Mouse (Mus musculus) layer of hippocampus, adult 6 months (tissue): ENCODE results near the gene Sult6b1. TPM values are rescaled to one million over a fixed set of nuclear protein-coding genes. Genes with fewer than 3 reads are reported as not detected.

Source experiments
- long read RNA-seq, 2 experiments: library from polyadenylated mRNA; unstranded; transcript quantifications; one replicate each; pipeline ENCODE4 v2.0.0; 2019 to 2020
- polyA plus RNA-seq: library from polyadenylated mRNA; unstranded; fragments of <200 nt; fragmentation: Nextera tagmentation; gene quantifications from 2 replicates; pipeline ENCODE4 v1.2.3, GENCODE M21; 2021

Gene Sult6b1
- polyA plus RNA-seq: 0.23 TPM in 1 of 2 replicates, not detected in the other
- long read RNA-seq, experiment 1, partial matches to known transcripts: 0 of 1 reads
- long read RNA-seq, experiment 1, other reads (novel, unspliced or antisense): 1 of 1 reads
- long read RNA-seq, experiment 2, partial matches to known transcripts: 0 of 1 reads
- long read RNA-seq, experiment 2, other reads (novel, unspliced or antisense): 1 of 1 reads

DNA sequence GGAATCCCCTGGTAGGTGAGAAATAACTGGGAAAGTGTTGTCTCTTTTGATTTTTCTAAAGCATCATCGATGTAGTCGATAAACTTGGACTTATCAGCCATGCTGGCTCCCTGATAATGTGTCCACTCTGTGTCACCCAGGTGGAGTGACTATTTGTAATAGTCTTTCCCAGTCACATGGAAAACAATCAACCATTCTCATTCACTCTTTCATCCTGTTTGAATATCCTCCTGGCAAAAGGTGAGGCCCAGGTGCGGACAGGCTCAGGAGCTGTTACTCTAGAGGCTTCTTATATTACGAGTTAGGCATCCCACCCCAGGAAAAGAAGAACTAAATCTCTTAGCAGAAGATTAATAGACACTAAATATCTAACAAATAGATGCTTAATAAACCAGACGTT is at the start of gene Sult6b1:
Sult6b1 (minus strand) TSS at position 101 of the 400 bp plus-strand sequence.

DNA sequence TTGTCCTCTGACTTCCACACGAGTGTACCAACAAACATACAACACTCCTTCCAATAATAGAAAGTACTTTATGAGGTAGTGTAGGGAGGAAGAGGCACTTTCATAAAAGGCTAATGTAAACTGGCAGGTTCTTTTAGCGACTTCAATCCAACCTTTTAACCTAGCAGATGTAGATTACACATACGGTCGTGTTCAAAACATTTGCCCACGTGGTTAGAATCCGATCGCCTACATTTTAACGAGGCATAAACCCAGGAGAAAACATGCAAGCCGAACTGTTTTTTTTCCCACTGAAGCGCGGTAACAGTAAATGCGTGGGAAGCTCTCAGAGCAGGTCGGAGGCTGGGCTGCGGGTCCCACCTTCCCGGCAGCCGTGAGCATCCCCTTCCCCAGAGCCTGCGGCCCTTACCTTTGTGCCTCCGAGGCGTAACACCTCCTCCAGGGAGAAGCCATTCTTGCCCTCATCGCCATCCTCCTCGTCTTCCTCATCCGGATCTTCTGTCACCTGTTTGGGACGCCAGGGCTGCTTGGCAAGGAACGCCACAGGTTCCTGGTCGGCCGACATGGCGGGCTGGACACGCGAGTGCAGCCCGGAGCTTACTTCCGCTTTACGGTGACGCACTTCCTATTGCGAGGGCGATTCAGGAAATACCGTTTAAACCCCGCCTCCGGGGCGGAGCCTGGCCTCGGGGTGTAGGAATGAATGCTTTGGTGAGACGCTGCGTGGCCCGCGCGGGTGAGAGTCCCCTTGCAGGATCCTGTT is 29.9 kb upstream of the Sult6b1 start, which contains the start of the genes Cebpz and Ndufaf7:
Cebpz (minus strand) TSS at position 601 of the 763 bp plus-strand sequence.
Ndufaf7 (plus strand) TSS at position 671 of the 763 bp plus-strand sequence.

DNA sequence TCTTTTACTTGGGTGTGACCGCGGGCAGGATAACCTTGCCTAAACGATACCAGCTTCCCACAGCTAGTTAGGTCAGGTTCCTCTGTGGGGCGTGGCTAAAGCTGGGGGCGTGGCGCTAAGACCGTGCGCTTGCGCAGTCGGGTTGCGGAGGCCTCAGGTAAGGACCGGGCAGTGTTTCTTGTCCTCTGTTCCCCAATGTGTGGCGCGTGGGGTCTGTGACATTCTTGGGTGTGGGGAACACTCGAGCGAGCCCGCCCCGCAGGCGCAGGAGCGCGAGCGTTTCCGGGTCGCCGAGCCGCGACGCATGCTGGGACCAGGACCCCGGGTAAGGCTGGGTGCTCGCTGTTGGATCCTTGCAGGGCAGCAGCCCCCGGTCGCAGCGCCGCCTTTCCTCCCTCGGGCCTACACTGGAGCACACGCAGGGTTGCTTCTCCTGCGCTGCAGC is 9.6 kb upstream of the Sult6b1 start, which contains the start of gene Cebpzos:
Cebpzos (plus strand) TSS at position 132 of the 445 bp plus-strand sequence.

DNA sequence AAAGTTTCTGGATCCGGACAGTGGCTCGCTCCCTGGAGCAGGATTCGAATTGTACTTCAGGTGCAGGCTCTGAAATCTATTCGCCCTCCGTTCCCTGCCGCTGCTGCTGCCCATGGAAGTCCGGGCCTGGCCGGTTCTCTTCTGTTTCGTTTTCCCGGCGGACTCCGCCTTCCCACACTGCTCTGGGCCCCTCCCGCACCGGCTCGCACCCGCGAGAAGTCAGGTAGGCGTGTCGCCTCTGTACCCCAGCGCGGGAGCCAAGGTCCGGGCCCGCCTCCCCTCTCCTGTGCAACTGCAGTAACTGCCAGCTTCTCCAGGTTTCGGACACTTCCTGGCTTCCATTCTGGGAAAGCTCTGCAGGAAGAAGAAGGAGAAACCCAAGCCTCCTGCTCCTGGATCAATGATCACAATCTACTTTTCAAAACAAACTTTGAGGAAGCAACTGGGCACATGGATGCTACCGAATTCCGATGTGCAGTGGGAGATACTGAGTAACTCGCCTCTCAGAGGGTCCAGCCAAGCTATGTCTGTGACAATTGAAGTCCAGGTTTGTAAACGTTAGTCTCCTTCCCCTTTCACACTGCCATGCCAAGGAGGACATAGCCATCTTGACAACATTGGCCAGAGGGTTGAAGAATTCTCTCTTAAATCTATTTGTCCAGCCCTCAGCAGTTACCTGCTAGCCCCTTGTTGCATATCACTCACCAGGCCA is 24.2 kb downstream of the Sult6b1 start, which contains the start of gene Eif2ak2:
Eif2ak2 (minus strand) TSS at position 173 of the 712 bp plus-strand sequence.

DNA sequence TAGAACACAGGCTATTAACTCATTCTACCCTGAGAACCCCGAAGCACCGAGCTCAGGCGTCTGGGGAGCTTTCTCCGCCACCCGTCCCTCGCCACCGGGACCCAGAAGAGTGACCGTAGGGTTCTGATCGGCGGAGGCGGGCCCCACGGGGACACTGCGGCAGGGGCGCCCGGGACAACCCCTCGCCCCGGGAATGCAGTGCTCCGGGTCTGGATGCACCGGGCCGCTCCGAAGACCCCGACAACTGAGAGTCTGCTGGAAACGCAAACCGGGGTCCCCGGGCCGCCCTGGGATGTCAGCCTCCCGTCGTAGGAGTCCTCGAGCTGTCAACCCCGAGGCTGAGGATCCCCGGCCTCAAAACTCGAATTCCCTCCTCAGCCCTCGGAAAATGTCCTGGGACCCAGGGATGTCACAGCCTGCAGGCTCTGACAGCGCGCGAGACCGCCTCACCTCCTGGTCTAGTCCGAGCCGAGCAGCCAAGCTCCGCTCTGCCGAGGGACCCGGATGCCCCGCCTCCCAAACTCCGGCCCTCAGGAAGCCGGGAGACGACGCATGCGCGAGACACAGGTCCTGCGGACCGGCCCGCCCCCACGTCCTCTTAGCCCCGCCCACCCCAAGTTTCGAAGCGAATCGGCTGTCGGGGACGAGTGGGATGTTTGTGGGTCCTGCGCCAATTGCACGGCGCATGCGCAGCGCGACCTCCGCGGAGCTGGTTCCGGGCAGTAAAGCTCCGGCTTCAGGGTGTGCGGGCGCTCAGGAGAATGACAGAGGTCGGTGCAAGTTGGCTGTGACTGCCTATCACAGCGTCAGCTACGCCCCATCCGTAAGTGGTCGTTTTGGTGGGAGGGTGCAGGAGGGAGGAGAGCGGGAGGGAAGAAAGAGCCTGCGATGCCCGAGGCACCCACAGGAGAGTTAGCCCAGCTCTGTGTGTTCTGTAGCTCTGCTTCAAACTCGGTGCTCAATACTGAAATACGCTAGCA is 71.6 kb downstream of the Sult6b1 start, which contains the start of the genes Heatr5b and Gpatch11:
Heatr5b (minus strand) TSS at position 509 of the 980 bp plus-strand sequence.
Gpatch11 (plus strand) TSS at position 712 of the 980 bp plus-strand sequence.

Other genes with a start within 250 kb of the Sult6b1 start
- 6.4 and 8.7 TPM in 2 replicates for gene Strn, start 169.8 kb downstream of the Sult6b1 start, polyA plus RNA-seq
- gene Heatr5b, start 71.6 kb downstream of the Sult6b1 start, polyA plus RNA-seq: 8.9 and 9.9 TPM in 2 replicates
- gene Gpatch11, start 71.4 kb downstream of the Sult6b1 start, polyA plus RNA-seq: 40.6 and 49.8 TPM in 2 replicates
- 2.3 and 4.0 TPM in 2 replicates for gene Eif2ak2, start 24.4 kb downstream of the Sult6b1 start, polyA plus RNA-seq
- gene Cebpzos, start 9.5 kb upstream of the Sult6b1 start, polyA plus RNA-seq: 150 and 187 TPM in 2 replicates
- gene Cebpz, start 30.1 kb upstream of the Sult6b1 start, polyA plus RNA-seq: 20.8 and 26.1 TPM in 2 replicates
- 80.5 and 86.7 TPM in 2 replicates for gene Ndufaf7, start 30.1 kb upstream of the Sult6b1 start, polyA plus RNA-seq
- 2.6 and 3.2 TPM in 2 replicates for gene Prkd3, start 113.8 kb upstream of the Sult6b1 start, polyA plus RNA-seq
- 16.8 and 18.3 TPM in 2 replicates for gene Qpct, start 144.9 kb upstream of the Sult6b1 start, polyA plus RNA-seq